Mouse (Mus musculus) MEL (cell line): ENCODE data around the gene Ppcdc. TPM values are rescaled to one million over a fixed set of nuclear protein-coding genes. Genes with fewer than 3 reads are reported as not detected.

Experiments
- DNase-seq: peaks from one replicate; pipeline ENCODE4 v3.0.0; 2011; ENCODE audit warnings: low read depth, low spot score
- H3K27ac ChIP-seq: 2 replicates; pipeline ENCODE4 v1.5.1; 2012; ENCODE audit warnings: low read depth, mild to moderate bottlenecking, control low read depth, low read length, moderate library complexity; ENCODE audit not compliant: control insufficient read depth
- H3K27me3 ChIP-seq, 2 experiments: fragments of 150-350 bp in 1 of 2; sonication (generic) in 1 of 2; 2 replicates each; pipeline ENCODE4 v1.6.1; 2012; ENCODE audit warnings: low read length in 2 of 2, mild to moderate bottlenecking in 2 of 2, improper control_type of control experiment in 1 of 2, moderate library complexity in 1 of 2; ENCODE audit not compliant: insufficient read depth in 2 of 2, control insufficient read depth in 1 of 2
- H3K36me3 ChIP-seq, 2 experiments: 2 replicates each; pipeline ENCODE4 v1.6.1; 2012 to 2014; ENCODE audit warnings: low read length in 2 of 2, improper control_type of control experiment in 1 of 2, inconsistent platforms in 1 of 2, mild to moderate bottlenecking in 1 of 2; ENCODE audit not compliant: insufficient read depth in 2 of 2, control insufficient read depth in 1 of 2
- H3K4me1 ChIP-seq, 2 experiments: fragments of 150-350 bp in 1 of 2; sonication (generic) in 1 of 2; 2 replicates each; pipeline ENCODE4 v1.6.1; 2012; ENCODE audit warnings: low read length in 2 of 2, improper control_type of control experiment in 1 of 2, mild to moderate bottlenecking in 1 of 2; ENCODE audit not compliant: insufficient read depth in 2 of 2, control insufficient read depth in 1 of 2
- H3K4me3 ChIP-seq, 2 experiments: fragments of 150-350 bp in 1 of 2; sonication (generic) in 1 of 2; 2 replicates each; pipeline ENCODE4 v1.5.1; 2012; ENCODE audit warnings: low read depth in 2 of 2, low read length in 2 of 2, mild to moderate bottlenecking in 2 of 2, moderate library complexity in 2 of 2, control low read depth in 1 of 2, improper control_type of control experiment in 1 of 2; ENCODE audit not compliant: control insufficient read depth in 1 of 2, insufficient read depth in 1 of 2
- H3K79me2 ChIP-seq: 2 replicates; pipeline ENCODE4 v1.6.1; 2012; ENCODE audit warnings: mild to moderate bottlenecking, low read length, moderate library complexity; ENCODE audit not compliant: control insufficient read depth, poor library complexity, insufficient read depth
- H3K9ac ChIP-seq: 2 replicates; pipeline ENCODE4 v1.6.1; 2012; ENCODE audit warnings: low read depth, mild to moderate bottlenecking, control low read depth, low read length, moderate library complexity; ENCODE audit not compliant: control insufficient read depth, poor library complexity, severe bottlenecking
- H3K9me3 ChIP-seq: fragments of 150-350 bp; sonication (generic); replicated peaks from 2 replicates; pipeline ENCODE4 v1.6.1; 2012; ENCODE audit warnings: mild to moderate bottlenecking, low read length, improper control_type of control experiment, moderate library complexity; ENCODE audit not compliant: insufficient read depth
- CHD1 ChIP-seq: IDR thresholded peaks from 2 replicates; pipeline ENCODE4 v1.6.1; 2012; ENCODE audit warnings: low read depth, mild to moderate bottlenecking, inconsistent platforms, low read length, improper control_type of control experiment
- CHD2 ChIP-seq: IDR thresholded peaks from 2 replicates; pipeline ENCODE4 v1.6.1; 2011; ENCODE audit warnings: low read length, improper control_type of control experiment
- CTCF ChIP-seq, 3 experiments: IDR thresholded peaks in 2 of 3; conservative IDR thresholded peaks in 1 of 3; 2 replicates each; pipeline ENCODE4 v1.5.1; 2011 to 2012; ENCODE audit warnings: low read length in 3 of 3, low read depth in 2 of 3, mild to moderate bottlenecking in 2 of 3, improper control_type of control experiment in 1 of 3, inconsistent platforms in 1 of 3, mixed read lengths in 1 of 3, moderate library complexity in 1 of 3; ENCODE audit not compliant: control insufficient read depth in 1 of 3, insufficient read depth in 1 of 3, poor library complexity in 1 of 3, severe bottlenecking in 1 of 3
- E2F4 ChIP-seq: IDR thresholded peaks from 2 replicates; pipeline ENCODE4 v1.6.1; 2011; ENCODE audit warnings: low read depth, low read length, improper control_type of control experiment, borderline replicate concordance
- ELF1 ChIP-seq: IDR thresholded peaks from 2 replicates; pipeline ENCODE4 v1.6.1; 2014; ENCODE audit warnings: low read depth, mild to moderate bottlenecking, inconsistent platforms, low read length, improper control_type of control experiment, moderate library complexity
- EP300 ChIP-seq, 2 experiments: IDR thresholded peaks; 2 replicates each; pipeline ENCODE4 v1.6.1; 2011; ENCODE audit warnings: improper control_type of control experiment in 2 of 2, low read length in 2 of 2, low read depth in 1 of 2, mild to moderate bottlenecking in 1 of 2
- ETS1 ChIP-seq: IDR thresholded peaks from 2 replicates; pipeline ENCODE4 v1.6.1; 2012; ENCODE audit warnings: low read depth, mild to moderate bottlenecking, inconsistent platforms, low read length, improper control_type of control experiment, moderate library complexity
- GATA1 ChIP-seq: IDR thresholded peaks from 2 replicates; pipeline ENCODE4 v1.6.1; 2011; ENCODE audit warnings: low read depth, low read length, improper control_type of control experiment
- HCFC1 ChIP-seq: IDR thresholded peaks from 2 replicates; pipeline ENCODE4 v1.6.1; 2012; ENCODE audit warnings: low read depth, mild to moderate bottlenecking, inconsistent platforms, low read length, improper control_type of control experiment, moderate library complexity
- KAT2A ChIP-seq: conservative IDR thresholded peaks from 2 replicates; pipeline ENCODE4 v1.6.1; 2012; ENCODE audit warnings: low read depth, low read length, improper control_type of control experiment, inconsistent platforms
- MAFK ChIP-seq: IDR thresholded peaks from 2 replicates; pipeline ENCODE4 v1.6.1; 2011; ENCODE audit warnings: low read depth, mild to moderate bottlenecking, low read length, improper control_type of control experiment, borderline replicate concordance
- MAX ChIP-seq: IDR thresholded peaks from 2 replicates; pipeline ENCODE4 v1.6.1; 2011; ENCODE audit warnings: low read length, improper control_type of control experiment
- MAZ ChIP-seq: IDR thresholded peaks from 2 replicates; pipeline ENCODE4 v1.6.1; 2012; ENCODE audit warnings: low read depth, mild to moderate bottlenecking, inconsistent platforms, low read length, improper control_type of control experiment
- MXI1 ChIP-seq: IDR thresholded peaks from 2 replicates; pipeline ENCODE4 v1.6.1; 2011; ENCODE audit warnings: mild to moderate bottlenecking, low read depth, low read length, improper control_type of control experiment
- MYB ChIP-seq: IDR thresholded peaks from 2 replicates; pipeline ENCODE4 v1.6.1; 2011; ENCODE audit warnings: mild to moderate bottlenecking, low read depth, low read length, improper control_type of control experiment
- NELFE ChIP-seq: IDR thresholded peaks from 2 replicates; pipeline ENCODE4 v1.6.1; 2011; ENCODE audit warnings: low read depth, low read length, improper control_type of control experiment
- NRF1 ChIP-seq: IDR thresholded peaks from 2 replicates; pipeline ENCODE4 v1.6.1; 2014; ENCODE audit warnings: low read depth, mild to moderate bottlenecking, inconsistent platforms, low read length, improper control_type of control experiment, moderate library complexity; ENCODE audit not compliant: poor library complexity, insufficient read depth, severe bottlenecking
- POLR2A ChIP-seq, 2 experiments: IDR thresholded peaks; 2 replicates each; pipeline ENCODE4 v1.6.1; 2011 to 2012; ENCODE audit warnings: low read length in 2 of 2, mild to moderate bottlenecking in 2 of 2, control low read depth in 1 of 2, improper control_type of control experiment in 1 of 2, low read depth in 1 of 2, moderate library complexity in 1 of 2; ENCODE audit not compliant: control insufficient read depth in 1 of 2, insufficient read depth in 1 of 2, poor library complexity in 1 of 2
- POLR2AphosphoS2 ChIP-seq: IDR thresholded peaks from 2 replicates; pipeline ENCODE4 v1.6.1; 2011; ENCODE audit warnings: low read length, improper control_type of control experiment
- POLR2AphosphoS5 ChIP-seq: IDR thresholded peaks from 2 replicates; pipeline ENCODE4 v1.6.1; 2012; ENCODE audit warnings: low read depth, borderline replicate concordance, mild to moderate bottlenecking, inconsistent platforms, low read length, moderate library complexity, mixed read lengths
- RAD21 ChIP-seq: IDR thresholded peaks from 2 replicates; pipeline ENCODE4 v1.6.1; 2011; ENCODE audit warnings: mild to moderate bottlenecking, low read depth, low read length, improper control_type of control experiment
- SIN3A ChIP-seq: IDR thresholded peaks from 2 replicates; pipeline ENCODE4 v1.6.1; 2012; ENCODE audit warnings: low read length, improper control_type of control experiment, inconsistent platforms
- TBP ChIP-seq: IDR thresholded peaks from 2 replicates; pipeline ENCODE4 v1.8.0; 2011; ENCODE audit warnings: low read depth, low read length, improper control_type of control experiment
- TCF12 ChIP-seq: IDR thresholded peaks from 2 replicates; pipeline ENCODE4 v1.6.1; 2014; ENCODE audit warnings: low read depth, mild to moderate bottlenecking, inconsistent platforms, low read length, improper control_type of control experiment, moderate library complexity
- USF1 ChIP-seq: IDR thresholded peaks from 2 replicates; pipeline ENCODE4 v1.6.1; 2014; ENCODE audit warnings: low read depth, mild to moderate bottlenecking, inconsistent platforms, low read length, improper control_type of control experiment, moderate library complexity
- USF2 ChIP-seq, 2 experiments: IDR thresholded peaks; 2 replicates each; pipeline ENCODE4 v1.6.1; 2011 to 2012; ENCODE audit warnings: improper control_type of control experiment in 2 of 2, low read length in 2 of 2, borderline replicate concordance in 1 of 2, inconsistent platforms in 1 of 2, low read depth in 1 of 2, mild to moderate bottlenecking in 1 of 2; ENCODE audit not compliant: insufficient read depth in 1 of 2
- ZMIZ1 ChIP-seq: IDR thresholded peaks from 2 replicates; pipeline ENCODE4 v1.6.1; 2012; ENCODE audit warnings: low read depth, mild to moderate bottlenecking, inconsistent platforms, low read length, improper control_type of control experiment, moderate library complexity
- ZNF384 ChIP-seq: IDR thresholded peaks from 2 replicates; pipeline ENCODE4 v1.6.1; 2012; ENCODE audit warnings: low read depth, mild to moderate bottlenecking, inconsistent platforms, low read length, improper control_type of control experiment
- polyA plus RNA-seq, 2 experiments: library from polyadenylated mRNA; stranded (reverse) in 1 of 2; unstranded in 1 of 2; fragments of >175 nt in 1 of 2; fragments of >200 nt in 1 of 2; gene quantifications; 2 replicates each; pipeline versions ENCODE4 v1.2.1 to v1.2.4; 2012; ENCODE audit warnings: low replicate concordance in 2 of 2, low read depth in 1 of 2; ENCODE audit not compliant: insufficient read length in 2 of 2, insufficient read depth in 1 of 2, missing spikeins in 1 of 2
- total RNA-seq: library from RNA; depleted of rRNA; stranded (reverse); fragments of 300-350 nt; gene quantifications from 2 replicates; pipeline ENCODE4 v1.2.3, GENCODE M21; 2012

The Ppcdc gene
- total and polyA plus RNA-seq, 3 experiments, result 20.2 to 23.3 TPM; not detected in 1

- TF ChIP-seq ZMIZ1 (no peak), MXI1 (no peak), CTCF (IDR thresholded peaks at IDR 0.05 in 2 of 3, conservative IDR thresholded peaks at IDR 0.05 in 1 of 3; ENCODE audit: control insufficient read depth in 1 of 3, insufficient read depth in 1 of 3, low read depth in 2 of 3, low read length in 3 of 3, poor library complexity in 1 of 3, severe bottlenecking in 1 of 3) (no peak), POLR2AphosphoS2 (no peak), ELF1 (no peak), KAT2A (no peak), EP300 (IDR thresholded peaks at IDR 0.05; ENCODE audit: low read depth in 1 of 2, low read length in 2 of 2) (no peak), ETS1 (no peak), NELFE (no peak), RAD21 (no peak), GATA1 (no peak), E2F4 (no peak), USF2 (IDR thresholded peaks at IDR 0.05; ENCODE audit: borderline replicate concordance in 1 of 2, insufficient read depth in 1 of 2, low read depth in 1 of 2, low read length in 2 of 2) (no peak), MYB (no peak), TCF12 (no peak), CHD1 (no peak), TBP (no peak), POLR2A (IDR thresholded peaks at IDR 0.05; ENCODE audit: control insufficient read depth in 1 of 2, insufficient read depth in 1 of 2, low read depth in 1 of 2, low read length in 2 of 2, poor library complexity in 1 of 2) (no peak), SIN3A (no peak), USF1 (no peak)
- no peak for DNase-seq
- H3K4me1 ChIP-seq, result peaks cover 0 to 11% of the 10 kb centered on the region in 2 experiments; a peak in 2 of 4 replicates
- H3K27me3 ChIP-seq, result no peaks in the 10 kb centered on the region; a peak in 1 of 4 replicates
- H3K27ac ChIP-seq, result no peak overlapping the region
- no peaks in the 10 kb centered on the region for H3K9me3 ChIP-seq
- H3K36me3 ChIP-seq, result peaks cover 0 to 3% of the 10 kb centered on the region in 2 experiments; a peak in 2 of 4 replicates
- H3K4me3 ChIP-seq, result no peak overlapping the region
- no peak overlapping the region for H3K9ac ChIP-seq
- H3K79me2 ChIP-seq, result no peaks in the 10 kb centered on the region
These were observed 96.2 kb downstream of the Ppcdc start for GRCm38 (mm10) chr9:57343752-57344151.

GRCm38 (mm10) chr9:57342906-57343474 is 96.9 kb downstream of the Ppcdc start:
- Histone ChIP-seq H3K9me3 (no peaks in the 10 kb centered on the region), H3K27me3 (no peaks in the 10 kb centered on the region; a peak in 1 of 4 replicates), H3K36me3 (peaks cover 0 to 3% of the 10 kb centered on the region in 2 experiments; a peak in 2 of 4 replicates), H3K27ac (no peak overlapping the region), H3K4me1 (peaks cover 0 to 11% of the 10 kb centered on the region in 2 experiments; a peak in 2 of 4 replicates), H3K4me3 (no peak overlapping the region), H3K9ac (no peak overlapping the region), H3K79me2 (no peaks in the 10 kb centered on the region)
- no peak for DNase-seq
- TF ChIP-seq MAFK, result no peak
- TF ChIP-seq HCFC1, result no peak
- no peak for TF ChIP-seq ZNF384
- no peak for TF ChIP-seq MAZ
- no peak for TF ChIP-seq TCF12
- no peak for TF ChIP-seq CHD2
- TF ChIP-seq MXI1, result no peak
- TF ChIP-seq MAX, result no peak
- no peak for TF ChIP-seq NRF1
- TF ChIP-seq POLR2AphosphoS5, result no peak
- TF ChIP-seq CTCF (IDR thresholded peaks at IDR 0.05 in 2 of 3, conservative IDR thresholded peaks at IDR 0.05 in 1 of 3; ENCODE audit: control insufficient read depth in 1 of 3, insufficient read depth in 1 of 3, low read depth in 2 of 3, low read length in 3 of 3, poor library complexity in 1 of 3, severe bottlenecking in 1 of 3), result no peak
- TF ChIP-seq, all 39 proteins: peak for 0
